Mouse (Mus musculus): ENCODE data around the gene Fbxl3. TPM values are rescaled to one million over a fixed set of nuclear protein-coding genes. Genes with fewer than 3 reads are reported as not detected.
A peak's percentile ranks its signal among the peaks of the same experiment; 100 is the strongest.

The Fbxl3 gene
- 10 to 100 TPM; 57.5 to 65.3 TPM for total RNA-seq (2021)

GRCm38 (mm10) chr14:103099238-103099933, at the start of gene Fbxl3:
Fbxl3 (minus strand) TSS chr14:103099566.
- peak; percentile 89 to 91 for DNase-seq
- intact Hi-C loops (cut with DNase I), result loop anchor here (1.0 to 5.0 kb wide), 2 partner anchors 117 to 248 kb away; partner anchors contain the start of genes Kctd12 and Mycbp2

GRCm38 (mm10) chr14:103131991-103132390, 32.6 kb upstream of the Fbxl3 start:
- peak in 1 of 2 experiments; percentile 34 for DNase-seq

DNA sequence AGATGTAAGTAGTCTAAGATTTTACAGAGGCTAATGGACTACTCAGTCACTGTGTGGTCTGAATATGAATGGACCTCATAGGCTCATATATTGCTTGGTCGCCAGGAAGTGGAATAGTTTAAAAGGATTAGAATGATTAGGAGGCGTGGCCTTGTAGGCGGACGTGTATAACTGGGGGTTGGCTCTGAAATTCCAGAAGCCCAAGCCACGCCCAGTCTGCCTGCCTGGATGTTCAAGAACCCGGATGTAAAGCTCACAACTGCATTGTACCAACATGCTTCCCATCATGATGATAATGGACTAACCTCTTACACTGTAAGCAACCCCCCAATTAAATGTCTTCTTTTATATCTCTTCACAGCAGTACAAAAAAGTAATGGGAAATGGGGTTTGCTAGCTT, 26.4 kb upstream of the Fbxl3 start:
- intact Hi-C loops (cut with DNase I), result no loop called here
- no peak for DNase-seq

More at GRCm38 (mm10) chr14:103131991-103132390, 32.6 kb upstream of the Fbxl3 start:
- intact Hi-C loops (cut with DNase I), result loop anchor here (5.0 kb wide), 1 partner anchor 65 kb away; no protein-coding TSS in a partner anchor

- DNase-seq, result no peak
- intact Hi-C loops (cut with DNase I), result no loop called here
These were observed 15.8 kb upstream of the Fbxl3 start for GRCm38 (mm10) chr14:103114994-103115670.

DNA sequence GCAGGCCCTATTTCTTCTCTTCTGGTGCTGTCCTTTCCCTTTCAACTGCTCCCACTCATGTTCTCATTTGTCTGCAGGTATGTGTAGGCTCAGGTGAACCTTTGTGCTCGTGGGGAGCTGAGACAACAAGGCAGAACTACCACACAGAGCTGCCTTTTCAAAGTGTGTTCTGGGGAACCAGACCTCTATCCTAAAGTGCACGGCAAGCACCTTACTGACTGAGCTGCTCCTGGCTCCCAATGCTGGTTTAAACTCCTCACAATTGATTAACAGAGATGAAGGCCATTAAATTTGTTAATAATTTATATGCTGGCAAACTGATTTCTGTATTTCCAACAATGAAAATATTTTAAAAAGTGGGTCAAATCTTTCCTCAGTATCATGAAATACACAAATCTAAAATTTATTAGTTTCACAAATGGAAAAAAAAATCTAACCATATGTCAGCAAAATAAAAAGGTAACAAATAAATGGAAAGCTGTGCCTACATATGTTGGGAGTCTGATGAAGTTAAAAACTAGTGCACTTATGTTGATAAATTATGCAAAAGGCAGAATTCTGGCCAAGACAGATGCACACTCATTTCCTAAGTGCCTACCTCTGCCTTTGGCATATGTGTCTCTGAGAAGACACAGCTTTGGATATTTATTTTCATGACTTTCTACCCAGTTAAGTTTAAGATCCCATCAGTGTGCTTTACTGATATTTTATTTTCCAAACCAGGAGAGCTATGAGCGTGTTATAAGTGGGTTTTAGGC, 13.4 kb upstream of the Fbxl3 start:
- intact Hi-C loops (cut with DNase I), result no loop called here
- DNase-seq, result no peak

DNA sequence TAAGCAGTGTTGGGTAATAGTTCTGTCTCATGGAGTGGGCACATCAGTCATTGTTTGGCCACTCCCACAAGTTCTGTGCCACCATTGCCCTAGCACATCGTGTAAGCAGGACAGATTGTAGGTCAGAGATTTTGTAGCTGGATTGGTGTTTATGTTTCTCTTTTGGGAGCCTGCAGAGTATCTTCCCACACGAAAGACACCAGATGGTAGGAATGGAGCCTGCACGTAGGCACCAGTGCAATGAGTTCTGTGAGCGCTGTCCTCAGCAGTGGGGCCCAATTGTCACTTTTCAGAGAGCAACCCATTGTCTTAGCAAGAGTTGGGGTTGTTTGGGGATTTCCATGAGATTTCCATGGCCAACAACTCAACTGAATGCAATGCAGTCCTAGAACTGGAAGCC, 10.6 kb upstream of the Fbxl3 start:
- intact Hi-C loops (cut with DNase I), result no loop called here
- DNase-seq, result no peak

- DNase-seq, result no peak
- intact Hi-C loops (cut with DNase I), result no loop called here
These were observed 6.9 kb upstream of the Fbxl3 start for GRCm38 (mm10) chr14:103106301-103106700.

GRCm38 (mm10) chr14:103102731-103103335, 3.5 kb upstream of the Fbxl3 start:
- DNase-seq, result no peak
- intact Hi-C loops (cut with DNase I), result no loop called here

GRCm38 (mm10) chr14:103102246-103102645, 2.9 kb upstream of the Fbxl3 start:
- intact Hi-C loops (cut with DNase I), result no loop called here
- DNase-seq, result no peak

GRCm38 (mm10) chr14:103101171-103101570, 1.8 kb upstream of the Fbxl3 start:
- DNase-seq, result no peak
- intact Hi-C loops (cut with DNase I), result no loop called here

DNA sequence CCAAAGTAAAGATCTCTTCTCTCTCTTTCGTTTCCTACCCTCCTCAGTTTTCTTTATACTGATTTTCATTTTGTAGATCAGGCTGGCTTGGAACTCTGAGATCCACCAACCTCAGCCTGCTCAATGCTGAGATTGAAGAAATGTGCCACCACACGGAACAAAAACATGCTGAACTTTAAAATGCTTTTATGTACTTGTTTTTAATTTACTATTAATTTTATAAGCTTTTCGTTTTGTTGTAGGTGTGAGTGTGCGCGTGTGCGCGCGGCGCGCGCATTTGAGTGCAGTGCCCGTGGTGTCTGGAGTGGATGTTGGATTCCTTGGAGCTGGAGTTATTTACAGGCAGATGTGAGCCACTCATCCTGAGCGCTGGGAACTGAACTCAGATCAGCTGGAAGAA, 930 bp upstream of the Fbxl3 start:
- intact Hi-C loops (cut with DNase I), result no loop called here
- no peak for DNase-seq

DNA sequence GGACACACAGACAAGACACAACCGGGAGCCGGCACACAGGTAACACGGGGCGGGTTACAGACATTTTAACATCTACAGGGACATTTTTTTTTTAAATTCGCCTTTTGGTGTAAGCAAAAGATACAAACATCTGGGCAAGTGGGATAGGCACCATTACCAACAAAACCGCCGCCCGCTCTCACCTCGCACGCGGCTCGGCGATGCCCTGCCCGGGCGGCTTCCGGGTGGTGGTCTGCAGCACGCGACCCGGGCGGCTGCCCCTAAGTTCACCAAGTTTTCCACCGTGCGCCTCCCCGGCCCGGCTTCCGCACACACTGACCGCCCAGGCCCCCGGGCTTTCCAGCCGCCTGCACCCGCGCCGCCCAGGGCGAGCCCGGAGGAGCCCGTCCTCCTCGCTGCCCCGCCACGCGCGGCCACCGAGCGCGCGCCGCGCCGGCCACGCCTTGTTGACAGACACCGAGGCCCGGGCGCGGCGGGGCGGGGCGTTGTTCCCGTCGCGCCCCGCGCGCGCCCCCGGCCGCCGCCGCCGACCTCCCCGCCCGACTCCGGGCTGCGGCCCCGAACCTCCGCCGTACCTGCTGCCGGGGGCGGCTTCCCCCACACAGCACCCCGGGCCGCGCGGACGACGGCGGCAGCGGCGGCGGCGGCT, 655 bp downstream of the Fbxl3 start:
- intact Hi-C loops (cut with DNase I), result loop anchor here (1.0 to 5.0 kb wide), 3 partner anchors 28 to 249 kb away; partner anchors contain the start of genes Cln5, Kctd12 and Mycbp2
- peak; percentile 88 to 90 for DNase-seq

GRCm38 (mm10) chr14:103098213-103098586, 1.2 kb downstream of the Fbxl3 start:
- DNase-seq, result no peak
- intact Hi-C loops (cut with DNase I), result loop anchor here (1.0 to 5.0 kb wide), 2 partner anchors 28 to 249 kb away; partner anchors contain the start of genes Cln5 and Mycbp2

DNA sequence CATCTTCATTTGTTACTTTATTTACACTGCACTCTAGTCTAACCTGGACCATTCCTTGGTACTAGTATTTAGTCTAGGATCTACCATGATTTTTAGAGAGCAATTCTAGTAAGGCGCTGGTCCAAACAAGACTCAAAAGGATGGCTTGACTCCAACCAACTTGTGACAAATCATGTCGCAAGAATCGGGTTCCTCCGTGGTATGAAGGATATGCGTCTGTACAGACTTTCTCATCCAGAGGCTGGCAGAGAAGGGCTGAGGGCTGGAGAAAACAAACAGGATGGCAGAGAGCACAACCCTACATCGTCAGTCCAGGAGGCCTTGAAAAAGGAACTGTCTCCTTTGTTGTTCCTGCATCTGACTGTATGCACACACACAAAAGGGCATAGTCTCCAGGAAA, 2.7 kb downstream of the Fbxl3 start:
- peak; percentile 23 to 33 for DNase-seq

GRCm38 (mm10) chr14:103095826-103096225, 3.5 kb downstream of the Fbxl3 start:
- intact Hi-C loops (cut with DNase I), result loop anchor here (5.0 kb wide), 1 partner anchor 251 kb away; the partner anchor contains the start of gene Mycbp2
- no peak for DNase-seq

More for the DNA sequence above, 2.7 kb downstream of the Fbxl3 start:
- intact Hi-C loops (cut with DNase I), result loop anchor here (5.0 kb wide), 1 partner anchor 251 kb away; the partner anchor contains the start of gene Mycbp2

GRCm38 (mm10) chr14:103095036-103095435, 4.3 kb downstream of the Fbxl3 start:
- DNase-seq, result no peak
- intact Hi-C loops (cut with DNase I), result loop anchor here (5.0 kb wide), 1 partner anchor 252 kb away; the partner anchor contains the start of gene Mycbp2

DNA sequence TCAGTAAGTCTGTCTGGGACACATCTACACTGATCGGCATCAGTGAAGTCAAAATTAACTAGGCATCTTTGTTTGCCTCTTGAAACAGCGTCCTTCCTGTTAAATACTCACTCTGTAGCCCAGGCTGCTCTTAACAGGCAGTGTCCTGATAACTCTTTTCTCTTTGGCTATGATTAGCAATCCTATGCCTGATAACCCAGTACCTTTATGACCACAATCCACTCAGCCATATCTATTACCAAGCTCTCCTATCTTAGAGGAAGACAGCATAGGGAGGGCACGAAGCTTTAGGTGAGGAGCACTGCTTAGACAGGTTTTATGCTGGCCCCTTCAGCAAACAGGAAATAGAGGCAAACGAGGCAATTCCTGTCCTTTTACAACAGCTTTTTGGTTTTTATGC, 5.7 kb downstream of the Fbxl3 start:
- intact Hi-C loops (cut with DNase I), result no loop called here
- no peak for DNase-seq

DNA sequence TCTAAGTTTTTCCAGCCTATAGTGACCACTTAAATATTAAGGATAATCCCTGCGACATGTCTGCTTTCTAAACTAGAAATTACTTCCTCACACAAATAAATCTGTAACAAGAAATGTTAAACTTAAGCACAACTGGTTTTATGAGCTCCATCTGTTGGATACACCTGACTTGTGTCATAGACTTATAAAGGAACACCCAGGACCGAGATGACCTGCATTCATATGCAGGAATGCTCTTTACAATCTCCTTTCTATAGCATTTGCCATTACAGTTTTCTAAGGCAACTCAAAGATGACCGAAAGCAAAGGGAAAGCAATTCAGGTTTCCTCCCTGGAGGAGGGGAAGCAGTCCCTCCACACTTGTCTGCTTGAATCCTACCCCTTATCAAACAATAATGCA, 6.1 kb downstream of the Fbxl3 start:
- DNase-seq, result no peak
- intact Hi-C loops (cut with DNase I), result no loop called here

DNA sequence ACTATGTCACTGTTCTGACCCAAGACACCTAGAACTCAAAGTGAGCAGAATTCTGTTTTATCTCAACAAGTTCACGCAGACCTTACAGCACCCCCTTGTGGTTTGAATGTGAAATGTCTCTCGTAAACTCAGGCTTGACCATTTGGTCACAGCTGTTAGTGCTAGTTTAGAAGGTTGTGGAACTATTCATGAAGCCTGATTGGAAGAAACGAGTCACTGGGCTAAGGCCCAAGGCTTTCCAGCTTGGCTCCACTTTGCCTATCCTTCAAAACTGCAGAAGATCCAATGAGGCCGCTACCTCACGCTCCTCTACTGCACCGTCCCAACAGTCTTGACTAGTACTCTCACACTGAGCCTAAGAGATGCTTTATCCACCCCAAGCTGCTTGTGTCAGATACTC, 10.7 kb downstream of the Fbxl3 start:
- DNase-seq, result peak; percentile 57 to 62
- intact Hi-C loops (cut with DNase I), result no loop called here

- intact Hi-C loops (cut with DNase I), result loop anchor here (2.0 kb wide), 1 partner anchor 17 kb away; the partner anchor contains the start of gene Cln5
- DNase-seq, result no peak
These were observed 11.5 kb downstream of the Fbxl3 start for GRCm38 (mm10) chr14:103087846-103088245.
